Mouse (Mus musculus) olfactory bulb, adult 2 months (tissue): ENCODE data around the gene Ephb2. TPM values are rescaled to one million over a fixed set of nuclear protein-coding genes. Genes with fewer than 3 reads are reported as not detected.

ENCODE experiments used
- H3K27ac ChIP-seq: fragments of 200-500 bp; 2 replicates; pipeline ENCODE4 v1.5.1; 2012; ENCODE audit warnings: low read depth, low read length; ENCODE audit not compliant: insufficient read depth
- H3K4me1 ChIP-seq: fragments of 200-500 bp; 2 replicates; pipeline ENCODE4 v1.6.1; 2012; ENCODE audit warnings: low read length; ENCODE audit not compliant: control insufficient read depth, insufficient read depth
- H3K4me3 ChIP-seq: fragments of 200-500 bp; 2 replicates; pipeline ENCODE4 v1.5.1; 2012; ENCODE audit warnings: mild to moderate bottlenecking, low read depth, low read length, moderate library complexity; ENCODE audit not compliant: insufficient read depth
- CTCF ChIP-seq: fragments of 200-500 bp; IDR thresholded peaks from 2 replicates; pipeline ENCODE4 v1.5.1; 2012; ENCODE audit warnings: low read depth, mild to moderate bottlenecking, low read length, moderate library complexity; ENCODE audit not compliant: insufficient read depth
- POLR2A ChIP-seq: fragments of 200-500 bp; IDR thresholded peaks from 2 replicates; pipeline ENCODE4 v1.6.1; 2012; ENCODE audit warnings: mild to moderate bottlenecking, low read depth, low read length, moderate library complexity; ENCODE audit not compliant: insufficient read depth
- WGBS: fragments of 180-500 bp; shearing (Covaris S2); methylation state at CpG from one replicate; pipeline ENCODE4 v1.1.7; 2018; 5-methylcytosine and 5-hydroxymethylcytosine counted together
- polyA plus RNA-seq: library from polyadenylated mRNA; stranded (reverse); fragments of >200 nt; gene quantifications from 2 replicates; pipeline ENCODE4 v1.2.4, GENCODE M21; 2012; ENCODE audit warnings: low replicate concordance; ENCODE audit not compliant: missing spikeins, insufficient read depth, insufficient read length

Gene Ephb2
- not detected in 2 replicates for polyA plus RNA-seq

DNA sequence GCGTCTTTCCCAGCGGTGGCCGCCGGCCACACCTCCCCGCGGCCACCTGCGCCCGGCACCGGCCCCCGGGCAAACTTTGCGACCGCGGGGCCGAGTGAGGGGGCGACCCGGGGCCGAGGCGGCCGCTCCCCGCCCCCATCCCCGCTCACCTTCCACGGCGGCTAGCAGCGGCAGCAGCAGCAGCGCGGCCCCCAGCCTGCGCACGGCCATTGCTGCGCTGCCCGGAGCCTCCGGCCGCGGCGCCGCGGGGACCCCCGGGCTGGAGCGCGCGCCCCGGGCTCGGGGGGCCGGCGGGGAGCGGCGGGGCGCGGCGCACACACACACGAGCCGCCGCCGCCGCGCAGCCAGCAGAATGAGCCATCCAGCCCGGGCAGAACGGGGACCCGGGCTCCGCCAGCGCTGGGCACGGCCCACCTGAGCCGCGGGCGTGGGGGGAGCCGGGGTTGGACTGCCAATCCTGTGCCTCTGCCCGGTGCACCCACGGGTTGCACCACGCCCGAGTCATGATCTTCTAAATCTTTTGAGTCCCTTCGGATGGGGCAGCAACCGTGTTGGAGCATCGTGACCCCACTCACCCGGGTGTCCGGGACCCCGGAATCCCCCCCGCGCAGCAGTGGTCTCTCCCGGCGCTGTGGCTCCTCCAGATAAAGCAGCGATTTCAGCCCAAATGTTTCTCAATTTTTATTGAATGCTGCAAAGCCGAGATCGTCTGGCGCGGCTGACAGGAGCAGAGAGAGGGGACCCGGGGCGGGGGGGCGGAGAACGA is at the start of gene Ephb2:
Gene Ephb2 (minus strand): TSS at position 368 of the 766 bp plus-strand sequence.
- 3% methylated on average over 87 of the region's 88 CpGs for WGBS
- Histone ChIP-seq H3K27ac (peak within 1 kb of the TSS; percentile 70; the same call in 1 of the 2 replicates), H3K4me1 (peaks cover 26% of the 10 kb centered on the region), H3K4me3 (peak within 1 kb of the TSS; percentile 53)
- TF ChIP-seq POLR2A (no peak), CTCF (0 out of 2 replicates have a peak, but pooled peaks have one; percentile 9)

DNA sequence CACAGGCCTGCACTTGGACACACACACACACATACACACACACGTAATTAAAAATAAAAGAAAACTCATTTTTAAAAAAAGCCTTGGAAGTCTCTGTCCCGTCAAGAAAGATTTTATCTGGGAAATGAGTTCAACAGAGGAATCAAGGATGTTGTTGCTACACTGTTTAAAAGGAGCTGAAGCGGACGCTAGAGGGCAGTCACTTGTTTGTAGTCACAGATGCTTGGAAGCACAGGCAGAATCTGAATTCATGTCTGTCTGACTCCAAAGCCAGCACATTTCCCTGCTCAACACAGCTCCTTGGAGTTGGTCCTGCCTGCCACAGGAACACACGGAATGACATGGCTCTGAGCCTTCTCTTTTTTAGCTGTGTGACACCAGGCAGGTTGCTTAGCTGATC is 42.8 kb upstream of the Ephb2 start:
- Histone ChIP-seq H3K27ac (no peak overlapping the region), H3K4me3 (no peak overlapping the region), H3K4me1 (no peaks in the 10 kb centered on the region)
- WGBS, result 35% methylated on average over 5 of the region's 5 CpGs
- TF ChIP-seq POLR2A, result no peak
- no peak for TF ChIP-seq CTCF

DNA sequence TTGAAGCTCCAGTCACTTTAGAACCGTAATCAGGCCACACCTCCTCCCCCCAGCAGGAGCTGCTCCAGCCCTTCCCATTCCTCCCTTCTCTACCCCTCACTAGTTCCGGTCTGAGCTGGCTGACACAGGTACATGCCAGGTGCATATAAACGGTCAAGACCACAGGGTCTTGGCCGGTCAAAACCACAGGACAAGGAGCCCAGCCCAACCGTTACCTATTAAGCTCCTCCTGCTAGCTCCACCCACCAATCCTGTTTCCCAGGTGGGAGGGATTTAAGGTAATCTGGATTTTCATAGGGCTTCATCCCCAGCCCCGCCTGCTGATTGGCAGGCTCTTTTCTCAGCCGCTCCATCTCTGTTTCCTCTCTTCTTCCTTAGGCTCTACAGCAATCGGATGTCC is 42.4 kb upstream of the Ephb2 start:
- Histone ChIP-seq H3K27ac (no peak overlapping the region), H3K4me1 (no peaks in the 10 kb centered on the region), H3K4me3 (no peak overlapping the region)
- 65% methylated on average over 8 of the region's 8 CpGs for WGBS
- TF ChIP-seq POLR2A, result no peak

DNA sequence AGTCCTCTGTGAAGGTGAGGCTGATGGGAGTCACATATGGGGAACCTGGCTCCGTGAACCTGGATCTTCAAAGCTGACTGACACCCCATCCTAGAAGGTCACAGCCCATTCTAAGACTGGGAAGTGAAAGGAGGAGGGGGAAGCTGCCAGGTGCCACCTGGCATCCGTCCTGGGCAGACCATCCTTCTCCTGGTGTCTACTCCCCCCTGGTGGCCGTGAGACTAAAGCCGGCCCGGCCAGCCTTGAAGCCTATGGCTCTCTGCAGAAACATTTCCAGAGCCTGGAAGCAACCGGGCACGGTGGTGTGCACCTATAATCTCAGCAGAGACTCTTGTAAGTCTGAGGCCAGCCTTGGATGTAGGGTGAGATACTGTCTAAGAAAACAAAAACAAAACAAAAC is 41.2 kb upstream of the Ephb2 start:
- Histone ChIP-seq H3K27ac (no peak overlapping the region), H3K4me1 (no peaks in the 10 kb centered on the region), H3K4me3 (no peak overlapping the region)
- WGBS, result 37% methylated on average over 7 of the region's 7 CpGs
- TF ChIP-seq CTCF (peak; percentile 42; the same call in 1 of the 2 replicates), POLR2A (no peak)

DNA sequence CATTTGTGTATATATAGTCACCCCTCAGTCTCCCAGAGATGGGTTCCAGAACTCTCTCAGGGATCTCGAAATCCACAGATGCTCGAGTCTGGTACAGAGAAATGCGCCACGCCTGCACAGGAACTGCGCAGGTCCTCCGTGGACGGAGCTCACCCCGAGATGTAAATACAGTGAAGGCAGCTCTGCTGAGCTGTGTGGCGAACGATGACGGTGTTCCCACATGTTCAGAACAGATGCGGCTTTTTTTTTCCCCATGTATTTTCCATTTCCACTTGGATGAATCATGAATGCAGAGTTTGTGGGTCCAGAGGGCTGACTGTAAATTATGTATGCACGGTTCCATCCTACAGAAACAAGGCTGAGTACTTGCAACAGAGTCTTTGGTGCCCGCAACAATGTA is 39.2 kb upstream of the Ephb2 start:
- no peak overlapping the region for H3K27ac ChIP-seq
- WGBS, result 73% methylated on average over 14 of the region's 14 CpGs
- no peak overlapping the region for H3K4me3 ChIP-seq
- H3K4me1 ChIP-seq, result no peaks in the 10 kb centered on the region
- TF ChIP-seq CTCF, result no peak
- TF ChIP-seq POLR2A, result no peak

DNA sequence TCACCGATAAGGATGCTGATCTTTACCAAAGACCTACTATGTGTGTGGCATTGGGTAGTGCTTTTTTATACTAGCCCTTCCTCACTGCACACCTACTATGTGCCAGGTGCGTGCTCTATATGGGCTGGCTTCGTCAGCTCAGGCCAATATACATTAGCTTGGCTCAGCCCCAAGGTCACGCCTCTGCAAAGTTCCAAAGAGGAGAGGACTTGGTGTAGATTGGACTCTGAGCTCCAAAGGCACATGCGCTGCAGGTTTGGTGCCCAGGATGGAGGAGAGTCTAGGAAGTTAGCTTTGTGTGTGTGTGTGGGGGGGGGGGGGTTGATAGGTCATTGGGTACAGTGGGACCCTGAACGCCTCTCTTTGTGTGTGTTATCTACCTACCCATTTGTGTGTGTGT is 32.6 kb upstream of the Ephb2 start:
- 84% methylated on average over 6 of the region's 6 CpGs for WGBS
- TF ChIP-seq CTCF, result no peak
- TF ChIP-seq POLR2A, result no peak
- no peak overlapping the region for H3K4me3 ChIP-seq
- H3K4me1 ChIP-seq, result peaks cover 3% of the 10 kb centered on the region
- H3K27ac ChIP-seq, result no peak overlapping the region

DNA sequence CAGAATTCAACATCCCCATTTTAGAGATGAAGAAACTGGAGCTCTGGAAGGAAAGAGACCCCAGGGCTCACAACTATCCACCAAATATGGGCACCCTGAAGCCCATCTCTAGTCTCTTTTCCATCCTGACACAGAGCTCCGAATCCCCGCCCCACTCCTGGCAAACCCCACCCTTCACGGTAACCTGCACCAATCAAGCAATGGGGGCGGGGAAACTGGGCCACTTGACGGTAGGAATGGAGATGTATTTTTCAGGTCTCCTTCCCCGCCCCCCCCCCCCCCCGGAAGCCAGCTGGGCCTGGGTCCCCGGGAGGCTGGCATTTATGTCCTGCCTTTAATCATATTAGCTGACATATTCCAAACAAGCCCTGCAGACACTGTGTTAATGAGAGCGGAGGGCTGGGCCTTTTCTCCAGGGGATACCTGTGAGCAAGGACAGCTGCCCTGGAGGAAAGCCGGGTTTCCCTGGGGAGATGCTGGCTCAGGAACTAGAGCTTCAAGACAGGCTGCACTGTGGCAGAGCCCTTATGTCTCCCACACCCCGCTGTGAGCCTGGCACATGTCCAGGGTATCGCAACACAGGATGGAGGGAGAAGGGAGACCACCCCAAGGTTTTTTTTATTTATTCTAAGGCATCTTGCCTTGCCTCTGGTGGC is 32.0 kb upstream of the Ephb2 start:
- peaks cover 3% of the 10 kb centered on the region for H3K4me1 ChIP-seq
- 26% methylated on average over 11 of the region's 12 CpGs for WGBS
- TF ChIP-seq POLR2A (no peak), CTCF (no peak)
- H3K27ac ChIP-seq, result no peak overlapping the region
- H3K4me3 ChIP-seq, result no peak overlapping the region

DNA sequence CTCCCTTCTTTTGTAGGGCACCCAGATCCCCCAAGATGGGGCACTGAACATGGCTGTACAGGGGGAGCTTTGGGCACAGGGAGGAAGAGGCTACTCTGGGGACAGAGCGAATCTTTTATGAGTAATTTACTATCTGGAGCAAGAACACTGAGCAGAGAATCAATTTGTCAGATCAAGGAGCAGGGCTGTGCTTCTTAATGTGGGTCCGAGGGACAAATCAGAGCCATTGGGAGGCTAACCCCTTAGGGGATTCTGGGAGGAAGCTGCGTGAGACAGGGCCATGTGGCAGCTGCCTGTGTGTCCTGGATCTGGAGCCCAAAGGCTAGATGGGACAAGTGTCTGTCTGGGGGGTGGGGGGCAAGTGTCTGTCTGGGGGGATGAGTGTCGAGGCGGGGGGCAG is 29.7 kb upstream of the Ephb2 start:
- peaks cover 6% of the 10 kb centered on the region for H3K4me1 ChIP-seq
- H3K4me3 ChIP-seq, result no peak overlapping the region
- no peak overlapping the region for H3K27ac ChIP-seq
- TF ChIP-seq CTCF, result no peak
- no peak for TF ChIP-seq POLR2A
- WGBS, result 81% methylated on average over 5 of the region's 5 CpGs

DNA sequence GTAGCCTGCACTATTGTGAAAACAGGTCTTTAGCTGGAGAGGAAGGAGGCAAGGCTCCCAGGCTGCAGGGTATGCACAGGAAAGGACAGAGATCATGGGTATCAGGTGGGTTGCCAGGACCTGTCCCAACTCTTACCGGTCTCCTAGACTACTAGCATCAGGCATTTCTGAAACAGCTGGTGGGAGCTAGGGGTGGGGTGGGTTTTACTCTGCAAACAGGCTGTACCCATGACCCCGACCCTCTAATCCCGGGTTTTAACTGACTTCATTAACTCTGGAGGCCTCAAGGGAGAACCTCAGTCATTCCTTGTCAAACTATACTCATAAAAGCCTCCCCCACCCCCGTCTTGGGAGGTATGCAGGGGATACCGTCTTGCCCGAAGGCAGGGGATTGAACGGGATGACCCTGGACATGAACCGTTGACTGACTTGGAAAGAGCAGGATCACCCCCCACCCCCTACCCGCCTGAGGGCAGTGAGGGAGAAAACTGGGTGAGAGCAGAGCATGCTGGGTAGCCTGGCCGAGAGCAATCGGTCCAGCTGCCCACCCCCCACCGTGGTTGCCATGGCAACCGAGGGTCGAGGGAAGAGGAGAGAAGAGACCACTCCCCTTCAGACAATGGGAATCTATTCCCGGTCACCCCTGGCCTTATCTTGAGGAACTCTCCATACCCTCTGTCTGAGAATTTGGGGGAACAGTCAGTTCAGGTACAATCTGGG is 29.1 kb upstream of the Ephb2 start:
- Histone ChIP-seq H3K27ac (no peak overlapping the region), H3K4me1 (peaks cover 6% of the 10 kb centered on the region)
- 20% methylated on average over 15 of the region's 15 CpGs for WGBS

More for the DNA sequence above, 29.1 kb upstream of the Ephb2 start:
- no peak overlapping the region for H3K4me3 ChIP-seq
- no peak for TF ChIP-seq CTCF
- no peak for TF ChIP-seq POLR2A
